Mouse (Mus musculus): ENCODE data around the gene Aff3.

The Aff3 gene

DNA sequence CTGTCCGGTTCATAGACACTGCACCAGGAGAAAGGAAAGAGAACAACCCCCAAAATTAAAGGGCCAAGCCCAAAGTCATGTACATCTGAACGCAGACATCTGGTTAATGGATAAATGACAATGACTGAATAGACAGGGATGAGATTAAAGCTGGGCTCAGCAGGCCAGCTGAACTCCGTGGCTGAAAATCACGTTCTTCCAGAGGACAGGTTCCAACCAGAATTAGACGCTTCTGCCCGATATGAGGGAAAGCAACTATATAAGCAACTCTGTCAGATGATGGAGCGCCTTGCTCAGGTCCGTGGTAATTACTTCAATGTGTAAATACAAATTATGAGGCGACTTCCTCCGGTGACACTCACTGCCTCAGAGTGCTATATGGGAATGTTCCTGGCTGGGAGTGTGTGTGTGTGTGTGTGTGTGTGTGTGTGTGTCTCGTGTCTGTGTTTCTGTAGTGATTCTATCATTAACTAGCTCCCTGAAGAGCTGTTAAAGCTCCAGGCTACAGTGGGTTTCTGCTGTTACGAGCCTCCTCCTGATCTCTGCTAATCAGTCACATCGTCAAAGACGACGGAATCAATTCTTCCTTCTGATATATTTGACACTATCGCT, 127.7 kb downstream of the Aff3 start:
- no peak for DNase-seq

GRCm38 (mm10) chr1:38532581-38532980, 132.2 kb downstream of the Aff3 start:
- no peak for DNase-seq

DNA sequence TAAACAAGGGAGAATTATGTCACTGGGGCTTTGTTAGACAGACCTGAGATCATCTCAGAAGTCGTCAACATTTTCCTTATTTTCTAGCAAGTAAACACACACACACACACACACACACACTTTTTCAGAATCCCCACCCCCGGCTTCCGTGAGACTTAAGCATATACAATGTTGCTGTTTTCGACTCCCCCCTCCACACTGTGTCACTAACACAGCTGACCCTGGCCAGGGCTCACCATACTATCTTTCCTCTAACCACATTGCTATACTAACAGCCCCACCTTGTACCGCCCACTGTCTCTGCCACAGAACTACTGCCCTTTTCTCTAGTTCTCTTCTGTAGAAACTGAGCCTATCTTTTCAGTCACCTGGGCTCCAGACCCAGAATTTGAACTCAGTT, 136.1 kb downstream of the Aff3 start:
- DNase-seq, result no peak

- DNase-seq, result no peak
Observed at GRCm38 (mm10) chr1:38526568-38526967, 138.2 kb downstream of the Aff3 start.

GRCm38 (mm10) chr1:38521651-38522050, 143.1 kb downstream of the Aff3 start:
- no peak for DNase-seq

DNA sequence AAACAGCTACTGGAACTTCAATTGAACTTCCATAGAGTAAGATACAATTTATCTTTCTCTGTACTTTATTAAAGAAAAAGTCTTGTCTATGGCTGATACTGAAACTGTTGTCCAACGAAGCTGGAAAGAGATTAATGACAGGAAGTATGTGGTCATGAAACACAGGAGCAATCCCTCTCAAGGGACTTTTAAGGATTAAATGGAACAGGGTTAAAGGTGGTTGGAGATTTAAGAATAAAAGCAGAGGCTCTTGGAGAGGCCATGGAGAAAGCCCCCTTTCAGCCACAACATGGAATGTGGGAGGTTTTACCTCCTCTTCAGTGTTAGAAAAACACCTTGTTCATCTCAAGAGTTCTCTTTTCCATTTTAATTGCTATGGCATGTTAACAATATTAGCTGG, 148.5 kb downstream of the Aff3 start:
- DNase-seq, result no peak

GRCm38 (mm10) chr1:38514634-38515011, 150.1 kb downstream of the Aff3 start:
- no peak for DNase-seq

GRCm38 (mm10) chr1:38513970-38514633, 150.7 kb downstream of the Aff3 start:
- DNase-seq, result no peak

GRCm38 (mm10) chr1:38512258-38513081, 152.3 kb downstream of the Aff3 start:
- DNase-seq, result peak in 1 of 2 experiments; percentile 5

- DNase-seq, result no peak
Observed at GRCm38 (mm10) chr1:38511076-38511475, 153.7 kb downstream of the Aff3 start.

GRCm38 (mm10) chr1:38509301-38509700, 155.5 kb downstream of the Aff3 start:
- no peak for DNase-seq

DNA sequence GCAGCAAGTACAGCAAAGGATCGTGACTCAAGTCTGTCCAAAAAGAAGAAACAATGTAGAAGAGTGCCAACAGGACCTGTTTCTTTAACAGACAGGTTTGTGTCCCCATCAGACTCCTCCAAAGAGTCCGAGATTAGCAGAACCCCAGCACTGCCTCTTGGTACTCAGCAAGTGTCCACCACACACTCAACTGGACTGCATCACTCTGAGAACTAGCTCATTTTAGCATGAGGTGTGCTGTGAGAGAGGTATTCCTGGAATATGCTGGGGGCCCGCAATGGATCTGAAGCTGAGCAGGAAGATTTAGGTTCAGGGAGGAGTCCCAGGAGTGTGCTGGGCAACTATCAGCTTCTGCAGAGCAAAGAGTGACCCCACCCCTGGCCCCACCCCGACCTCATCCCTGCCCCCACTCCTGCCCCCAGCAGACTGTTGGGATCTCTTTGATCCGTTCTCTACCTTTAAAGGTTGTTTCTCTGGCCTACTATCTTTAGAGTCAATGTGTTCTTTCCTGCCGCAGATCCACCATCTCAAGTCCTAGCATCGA, 157.0 kb downstream of the Aff3 start:
- no peak for DNase-seq

DNA sequence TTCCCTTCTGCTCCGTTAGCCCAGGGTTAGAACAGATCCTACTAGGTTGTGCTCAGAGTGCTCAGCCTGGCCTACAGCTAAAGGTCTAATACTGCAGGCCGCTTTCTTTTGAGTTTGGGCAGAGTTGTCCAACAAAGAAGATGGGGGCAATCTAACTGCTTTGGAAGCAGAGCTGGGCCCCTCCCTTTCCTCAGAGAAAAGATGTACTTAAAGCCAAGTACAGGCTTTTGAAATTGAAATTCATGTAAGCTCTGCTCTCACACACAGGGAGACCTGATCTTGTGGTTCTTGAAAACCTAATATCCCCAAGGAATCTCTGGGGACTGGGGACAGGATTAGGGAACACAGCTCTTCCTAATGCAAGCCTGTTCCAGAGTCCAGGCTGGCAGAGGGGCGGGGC, 158.4 kb downstream of the Aff3 start:
- DNase-seq, result no peak

GRCm38 (mm10) chr1:38503431-38504089, 161.2 kb downstream of the Aff3 start:
- DNase-seq, result no peak

DNA sequence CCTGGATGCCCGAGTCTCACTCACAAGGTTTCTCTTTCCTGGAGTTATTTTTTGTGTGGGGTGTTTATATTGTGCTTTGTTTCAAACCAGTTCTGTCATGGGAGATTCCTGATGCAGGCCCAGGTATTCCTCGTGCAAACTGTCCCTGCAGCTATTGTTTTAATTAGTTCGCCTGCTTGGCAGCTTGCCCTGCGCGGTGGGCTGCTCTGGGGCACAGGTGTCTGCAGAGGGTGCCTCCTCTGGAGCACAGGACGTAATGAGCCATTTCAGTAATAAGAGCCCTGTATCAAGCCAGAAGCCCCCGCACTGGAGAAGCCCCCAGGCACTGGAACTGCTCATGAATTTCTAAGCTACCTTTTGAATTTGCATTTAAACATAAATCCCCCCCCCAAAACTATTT, 162.0 kb downstream of the Aff3 start:
- no peak for DNase-seq

- DNase-seq, result no peak
Observed at GRCm38 (mm10) chr1:38501231-38501630, 163.5 kb downstream of the Aff3 start.

DNA sequence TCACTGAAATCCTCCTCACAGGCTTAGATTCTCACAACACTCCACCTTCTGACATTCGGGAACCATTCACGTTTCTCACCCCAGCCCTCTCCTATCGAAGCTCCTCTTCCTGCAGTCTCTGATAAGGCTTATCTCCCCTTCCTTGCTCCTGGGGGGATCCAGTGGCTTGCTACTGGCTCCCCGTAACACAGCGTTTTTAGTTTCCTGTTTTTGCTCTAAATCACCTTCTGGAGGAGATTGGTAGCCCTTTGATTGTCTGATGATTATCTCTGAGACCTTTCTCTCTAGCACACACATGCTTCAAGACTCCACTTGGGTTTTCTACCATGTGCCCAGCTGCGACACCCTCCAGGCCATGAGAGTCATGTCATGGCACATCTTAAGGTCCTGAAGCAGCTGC, 165.3 kb downstream of the Aff3 start:
- no peak for DNase-seq

- DNase-seq, result no peak
Observed at GRCm38 (mm10) chr1:38497576-38497975, 167.2 kb downstream of the Aff3 start.

DNA sequence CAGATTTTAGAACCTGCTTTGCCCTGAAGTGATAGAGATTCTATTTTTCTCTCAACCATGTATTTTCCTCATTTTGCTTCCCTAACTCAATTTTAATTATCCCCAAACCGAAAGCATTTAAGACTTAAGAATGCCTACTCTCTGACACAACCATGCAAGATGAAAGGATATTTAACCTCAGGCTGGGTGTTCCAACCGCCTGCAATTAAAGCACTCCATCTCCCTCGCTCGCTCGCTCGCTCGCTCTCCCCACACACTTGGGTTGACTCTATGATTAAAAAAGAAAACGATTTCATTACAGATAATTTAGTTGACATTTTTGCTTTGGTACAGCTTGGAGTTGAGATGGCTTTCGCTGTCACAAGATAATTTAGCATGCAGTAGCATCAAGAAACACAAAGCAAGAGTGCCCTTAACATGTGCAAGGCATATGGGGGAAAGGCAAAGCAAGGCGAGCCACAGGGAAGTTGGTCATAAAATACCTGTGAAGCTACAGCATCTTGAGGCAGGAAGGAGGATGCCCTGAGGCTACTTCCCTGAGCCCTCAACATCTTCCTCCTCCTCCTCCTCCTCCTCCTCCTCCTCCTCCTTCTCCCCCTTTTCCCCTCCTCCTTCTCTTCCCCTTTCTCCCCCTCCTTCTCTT, 167.7 kb downstream of the Aff3 start:
- no peak for DNase-seq

- no peak for DNase-seq
Observed at GRCm38 (mm10) chr1:38495284-38495683, 169.5 kb downstream of the Aff3 start.

GRCm38 (mm10) chr1:38489733-38490132, 175.0 kb downstream of the Aff3 start:
- DNase-seq, result no peak

DNA sequence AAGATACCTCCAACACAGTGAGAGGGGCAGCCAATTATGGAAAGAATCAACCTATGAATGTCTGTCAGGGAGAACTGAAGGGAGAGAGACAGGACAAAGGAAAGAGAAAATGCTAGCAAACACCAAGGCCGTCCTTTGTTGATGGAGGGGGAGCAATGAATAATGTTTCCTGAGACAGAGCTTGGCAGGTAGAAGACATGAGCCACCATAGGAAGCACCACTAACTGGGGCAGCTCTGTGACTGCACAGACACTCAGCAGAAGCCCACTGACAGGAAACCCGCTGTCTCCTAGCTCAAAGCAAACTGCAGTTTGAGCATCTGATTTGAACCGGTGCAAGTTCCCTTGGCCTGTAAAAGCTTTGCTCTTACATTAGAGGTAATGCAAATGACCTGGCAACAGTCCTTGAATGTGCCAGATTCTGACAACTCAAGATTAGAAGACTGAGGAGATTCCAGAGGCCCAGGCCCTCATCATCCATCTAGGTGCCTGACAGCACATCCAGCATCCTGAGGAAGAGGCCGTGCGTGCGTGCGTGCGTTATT, 176.0 kb downstream of the Aff3 start:
- DNase-seq, result no peak
